Mouse (Mus musculus) kidney, adult 2 months (tissue): ENCODE data around the gene Cracr2a.

Experiments used
- CTCF ChIP-seq: fragments of 200-500 bp; conservative IDR thresholded peaks from 2 replicates; pipeline ENCODE4 v1.5.1; 2011; ENCODE audit warnings: low read depth, mild to moderate bottlenecking, control low read depth, low read length, moderate library complexity, mixed read lengths; ENCODE audit not compliant: insufficient read depth, insufficient read length
- POLR2A ChIP-seq: fragments of 200-500 bp; IDR thresholded peaks from one replicate; pipeline ENCODE4 v1.6.1; 2011; ENCODE audit warnings: low read depth, low read length, control low read depth

DNA sequence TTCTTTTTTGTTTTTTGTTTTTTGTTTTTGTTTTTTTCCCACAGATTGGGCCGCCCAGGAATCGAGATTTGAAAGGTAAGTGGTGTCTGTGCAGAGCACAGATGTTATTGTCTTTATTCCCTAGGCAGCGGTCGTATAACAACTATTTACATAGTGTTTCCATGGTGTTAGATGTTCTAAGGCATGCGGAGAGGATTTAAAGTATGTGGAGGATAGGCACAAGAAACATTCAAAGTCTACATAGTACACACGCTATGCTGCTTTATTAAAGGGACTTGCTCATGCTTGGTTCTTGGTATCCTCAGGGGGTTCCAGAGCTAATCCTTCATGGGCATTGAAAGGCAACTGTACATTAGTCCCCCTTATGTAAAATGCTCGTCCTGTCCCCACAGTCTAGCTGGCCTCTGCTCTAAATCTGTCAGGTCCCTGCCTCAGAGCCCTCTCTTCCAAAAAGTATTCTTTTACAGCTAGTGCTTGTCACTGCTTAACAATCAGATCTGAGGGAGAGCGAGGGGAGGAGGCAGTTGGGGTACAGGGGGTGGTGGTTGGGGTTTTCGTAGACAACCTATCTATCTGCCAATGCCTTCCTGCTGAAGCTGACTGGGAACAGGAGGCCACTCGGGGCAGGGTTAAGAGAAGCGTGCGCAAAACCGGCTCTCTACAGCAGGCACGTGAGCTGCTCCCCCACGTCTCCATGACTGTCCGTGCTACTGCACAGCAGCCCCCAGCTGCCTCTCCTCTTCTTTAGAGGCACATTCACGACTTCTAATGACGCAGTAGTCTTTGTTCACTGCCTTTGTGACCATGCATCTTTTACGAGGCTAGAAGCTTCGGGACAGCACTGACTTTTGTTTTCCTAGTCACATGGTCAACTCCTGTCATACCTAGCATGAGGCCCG, 156.3 kb downstream of the Cracr2a start:
- TF ChIP-seq POLR2A (no peak), CTCF (no peak)
